Mouse (Mus musculus) heart, postnatal 0 days (tissue): ENCODE results near the gene Ube2q1. TPM values are rescaled to one million over a fixed set of nuclear protein-coding genes. Genes with fewer than 3 reads are reported as not detected.

ENCODE experiments used
- ATAC-seq: fragments of 200-750 bp; cut with Nextera tagmentation; 2 replicates; pipeline ENCODE4 v1.8.0; 2017; ENCODE audit warnings: low read depth, moderate number of reproducible peaks, moderate library complexity; ENCODE audit not compliant: insufficient read depth
- DNase-seq: peaks from one replicate; pipeline ENCODE4 v3.0.0-alpha.2; 2016; ENCODE audit warnings: low spot score
- H3K27ac ChIP-seq: fragments of 300-500 bp; sonication (generic); 2 replicates; pipeline ENCODE4 v1.5.1; 2014; ENCODE audit warnings: low read depth, mild to moderate bottlenecking
- H3K27me3 ChIP-seq: fragments of 300-500 bp; sonication (generic); 2 replicates; pipeline ENCODE4 v1.6.1; 2014; ENCODE audit warnings: low read length, mixed read lengths; ENCODE audit not compliant: control insufficient read depth, insufficient read depth
- H3K36me3 ChIP-seq: fragments of 300-500 bp; sonication (generic); replicated peaks from 2 replicates; pipeline ENCODE4 v1.6.1; 2014; ENCODE audit warnings: low read length, mixed read lengths; ENCODE audit not compliant: control insufficient read depth, insufficient read depth
- H3K4me1 ChIP-seq: fragments of 300-500 bp; sonication (generic); 2 replicates; pipeline ENCODE4 v1.6.1; 2014; ENCODE audit warnings: antibody characterized with exemption; ENCODE audit not compliant: control insufficient read depth, insufficient read depth
- H3K4me2 ChIP-seq: fragments of 300-500 bp; sonication (generic); 2 replicates; pipeline ENCODE4 v1.6.1; 2014; ENCODE audit warnings: low read depth, mild to moderate bottlenecking, low read length, moderate library complexity
- H3K4me3 ChIP-seq: fragments of 300-500 bp; sonication (generic); 2 replicates; pipeline ENCODE4 v1.5.1; 2014; ENCODE audit warnings: low read depth, low read length
- H3K9ac ChIP-seq: fragments of 300-500 bp; sonication (generic); replicated peaks from 2 replicates; pipeline ENCODE4 v1.6.1; 2014; ENCODE audit warnings: low read depth, low read length, mixed read lengths
- H3K9me3 ChIP-seq: fragments of 300-500 bp; sonication (generic); replicated peaks from 2 replicates; pipeline ENCODE4 v1.6.1; 2016; ENCODE audit warnings: low read length; ENCODE audit not compliant: control insufficient read depth
- CTCF ChIP-seq: IDR thresholded peaks from 2 replicates; pipeline ENCODE4 v1.5.1; 2016; ENCODE audit warnings: antibody characterized with exemption, control low read depth, low read depth
- EP300 ChIP-seq: IDR thresholded peaks from 2 replicates; pipeline ENCODE4 v1.6.1; 2016; ENCODE audit warnings: antibody characterized with exemption, low read depth
- WGBS: fragments of 180-500 bp; shearing (Covaris S2); extraction: QIAGEN DNeasy Blood & Tissue Kit; methylation state at CpG from one replicate; pipeline ENCODE4 v1.1.7; 2014; 5-methylcytosine and 5-hydroxymethylcytosine counted together
- polyA plus RNA-seq: library from polyadenylated mRNA; unstranded; fragments of >200 nt; fragmentation: Nextera tagmentation; extraction: Ambion mirVana; gene quantifications from 2 replicates; pipeline ENCODE4 v1.2.1, GENCODE M21; 2015
- total RNA-seq: library from RNA; depleted of rRNA; stranded (reverse); fragments of >200 nt; gene quantifications from 2 replicates; pipeline ENCODE4 v1.2.3, GENCODE M21; 2014; ENCODE audit warnings: low replicate concordance

The Ube2q1 gene
- total and polyA plus RNA-seq, 2 experiments from 2014 or later: 5.5 to 80.1 TPM

DNA sequence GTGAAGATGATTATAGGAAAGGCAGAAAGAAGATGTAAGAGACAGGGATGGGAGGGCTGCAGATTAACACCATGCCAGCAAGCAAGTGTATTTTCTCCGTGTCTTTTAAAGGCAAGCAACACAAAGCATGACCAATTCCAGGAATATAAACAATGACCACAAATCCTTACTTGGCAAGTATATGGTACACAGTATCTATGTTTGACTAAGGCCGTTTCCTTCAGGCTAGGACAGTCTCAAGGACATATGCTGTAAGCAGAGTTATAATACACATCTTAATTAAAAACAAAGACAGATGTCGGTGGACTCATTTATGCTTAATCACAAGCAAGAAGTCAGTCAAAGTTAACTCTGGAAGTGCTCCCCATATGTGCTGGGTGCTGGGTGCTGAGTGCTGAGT, 45.2 kb downstream of the Ube2q1 start:
- 61% methylated on average over 3 of the region's 3 CpGs for WGBS
- H3K27me3 ChIP-seq: no peaks in the 10 kb centered on the region
- no peaks in the 10 kb centered on the region for H3K9me3 ChIP-seq
- ATAC-seq: no peak
- no peaks in the 10 kb centered on the region for H3K4me1 ChIP-seq
- TF ChIP-seq CTCF (no peak), EP300 (no peak)
- no peak overlapping the region for H3K27ac ChIP-seq
- no peak overlapping the region for H3K9ac ChIP-seq
- no peak overlapping the region for H3K4me2 ChIP-seq
- no peak overlapping the region for H3K4me3 ChIP-seq
- H3K36me3 ChIP-seq: no peaks in the 10 kb centered on the region
- no peak for DNase-seq

DNA sequence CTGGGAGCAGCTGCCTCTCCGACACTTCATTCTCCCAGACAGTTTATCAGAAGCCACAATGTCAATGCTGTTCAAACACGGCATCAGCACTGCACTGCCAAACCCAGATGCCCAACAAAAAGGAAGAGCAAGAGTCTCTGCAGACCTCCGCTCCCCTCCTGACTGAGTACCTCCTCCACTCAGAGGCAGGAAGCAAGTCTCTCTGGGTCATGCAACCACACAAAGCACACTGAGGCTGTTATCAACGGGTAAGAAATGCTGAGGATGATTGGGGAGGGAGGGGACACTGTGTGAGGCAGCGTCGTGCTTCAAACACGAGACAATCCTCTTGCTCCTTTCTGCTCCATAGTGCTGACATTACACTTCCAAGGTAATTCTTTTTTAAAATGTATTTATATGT, 46.5 kb downstream of the Ube2q1 start:
- no peak for TF ChIP-seq CTCF
- TF ChIP-seq EP300: no peak
- Histone ChIP-seq H3K9ac (no peak overlapping the region), H3K4me2 (no peak overlapping the region), H3K36me3 (no peaks in the 10 kb centered on the region), H3K4me1 (no peaks in the 10 kb centered on the region), H3K27ac (no peak overlapping the region), H3K4me3 (no peak overlapping the region), H3K27me3 (no peaks in the 10 kb centered on the region), H3K9me3 (no peaks in the 10 kb centered on the region)
- ATAC-seq (no peak), DNase-seq (no peak)
- WGBS: 35% methylated on average over 7 of the region's 7 CpGs

DNA sequence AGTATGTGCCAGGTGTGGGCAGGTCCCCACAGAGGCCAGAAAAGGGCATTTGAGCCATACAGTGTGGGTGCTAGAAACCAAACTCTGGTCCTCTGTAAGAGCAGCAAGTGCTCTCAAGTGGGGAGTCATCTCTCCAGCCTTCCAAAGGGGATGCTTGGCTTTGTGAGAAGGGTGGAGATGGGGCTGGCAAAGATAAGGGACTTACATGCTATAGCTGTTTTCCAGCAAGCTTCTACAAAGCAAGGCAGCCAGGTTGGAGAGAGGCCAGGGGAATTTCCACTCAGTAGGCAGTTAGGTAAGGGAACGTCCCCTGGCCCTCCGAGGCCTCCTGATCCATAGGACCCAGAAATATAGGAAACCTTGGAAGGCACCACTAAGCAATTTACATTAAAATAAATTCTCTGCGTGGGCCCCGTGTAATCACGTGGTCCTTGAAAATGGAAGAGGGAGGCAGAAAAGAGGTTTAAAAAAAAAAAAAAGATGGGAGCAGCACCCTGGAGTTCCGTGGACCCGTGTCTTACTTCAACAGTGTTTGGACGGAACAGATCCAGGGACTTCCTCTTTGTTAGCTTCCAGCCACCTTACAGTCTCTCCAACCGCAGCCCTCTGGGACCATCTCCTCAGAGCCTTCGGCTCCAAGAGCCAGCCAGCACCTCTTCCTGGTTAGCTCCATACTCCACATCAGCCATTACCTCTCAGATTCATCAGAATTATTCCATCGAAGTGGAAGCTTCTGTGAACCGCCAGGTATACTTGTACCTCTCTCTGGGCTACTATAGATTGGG, 47.1 kb downstream of the Ube2q1 start:
- H3K4me1 ChIP-seq: no peaks in the 10 kb centered on the region
- TF ChIP-seq EP300 (no peak), CTCF (no peak)
- no peak overlapping the region for H3K27ac ChIP-seq
- H3K9ac ChIP-seq: no peak overlapping the region
- no peaks in the 10 kb centered on the region for H3K9me3 ChIP-seq
- no peaks in the 10 kb centered on the region for H3K27me3 ChIP-seq
- no peaks in the 10 kb centered on the region for H3K36me3 ChIP-seq
- no peak overlapping the region for H3K4me2 ChIP-seq
- WGBS: 74% methylated on average over 12 of the region's 12 CpGs
- DNase-seq (no peak), ATAC-seq (no peak)
- no peak overlapping the region for H3K4me3 ChIP-seq

DNA sequence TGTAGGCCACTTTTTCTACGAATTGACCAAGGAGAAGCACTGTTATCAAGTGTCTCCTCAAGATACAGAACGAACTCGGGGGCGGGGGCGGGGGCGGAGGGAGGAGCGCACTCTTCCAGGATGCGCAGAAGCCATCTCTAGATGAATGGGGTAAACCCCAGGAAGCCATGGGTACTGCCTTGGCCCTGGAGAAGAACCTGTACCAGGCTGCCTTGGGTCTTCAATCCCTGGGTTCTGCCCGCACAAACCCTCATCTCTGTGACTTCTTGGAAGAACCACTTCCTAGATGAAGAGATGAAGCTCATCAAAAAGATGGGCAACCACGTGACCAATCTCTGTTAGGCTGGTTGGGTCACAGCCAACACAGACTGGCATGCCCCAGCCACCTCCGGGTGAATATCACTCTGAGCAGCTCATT, 47.7 kb downstream of the Ube2q1 start:
- no peak for DNase-seq
- ATAC-seq: no peak
- Histone ChIP-seq H3K27me3 (no peaks in the 10 kb centered on the region), H3K9ac (no peak overlapping the region), H3K9me3 (no peaks in the 10 kb centered on the region), H3K4me1 (no peaks in the 10 kb centered on the region), H3K36me3 (no peaks in the 10 kb centered on the region), H3K4me3 (no peak overlapping the region), H3K4me2 (no peak overlapping the region), H3K27ac (no peak overlapping the region)
- WGBS: 75% methylated on average over 11 of the region's 11 CpGs
- no peak for TF ChIP-seq EP300
- TF ChIP-seq CTCF: no peak

DNA sequence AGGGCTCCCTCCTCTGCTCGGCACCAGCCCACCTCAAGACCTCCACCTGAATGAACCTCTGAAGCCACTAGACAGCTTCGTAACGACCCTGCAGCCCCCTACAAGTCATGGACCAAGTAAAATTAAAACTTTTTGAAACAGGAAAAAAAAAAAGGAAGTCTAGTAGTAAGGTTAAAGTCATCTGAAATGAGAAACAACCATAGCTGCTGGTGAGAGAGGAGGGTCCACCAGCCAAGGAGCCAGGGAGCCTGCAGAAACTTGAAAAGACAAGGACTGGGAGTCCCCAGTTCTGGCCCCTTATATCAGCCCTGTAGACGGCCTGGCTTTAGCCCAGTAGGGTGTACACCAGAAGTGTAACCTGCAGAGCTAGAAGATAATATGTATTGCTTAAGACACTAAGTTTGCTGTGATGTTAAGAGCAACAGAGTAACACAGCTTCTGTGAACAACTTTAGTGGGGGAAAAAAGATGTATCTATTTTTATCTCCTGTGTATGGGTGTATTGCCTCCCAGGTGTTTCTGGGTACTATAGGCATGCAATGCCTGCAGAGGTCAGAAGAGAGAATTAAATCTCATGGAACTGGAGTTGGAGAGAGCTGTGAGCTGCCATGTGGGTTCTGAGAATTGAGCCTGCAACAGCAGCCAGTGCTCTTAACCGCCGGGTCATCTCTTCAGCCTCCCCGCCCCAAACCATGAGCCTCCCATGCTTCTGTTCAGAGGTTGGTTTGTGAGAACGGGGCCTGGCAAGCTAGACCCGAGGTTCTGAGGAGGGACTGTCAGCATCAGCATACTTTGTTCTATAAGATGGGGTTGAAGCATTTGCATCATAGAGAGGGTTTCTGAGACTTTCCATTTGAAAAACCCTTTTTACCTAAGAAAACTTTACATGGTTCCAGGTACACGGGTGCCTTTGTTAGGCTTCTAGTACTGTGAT, 48.4 kb downstream of the Ube2q1 start:
- Histone ChIP-seq H3K4me3 (no peak overlapping the region), H3K9me3 (no peaks in the 10 kb centered on the region), H3K27ac (no peak overlapping the region), H3K4me1 (no peaks in the 10 kb centered on the region), H3K4me2 (no peak overlapping the region), H3K27me3 (no peaks in the 10 kb centered on the region), H3K9ac (no peak overlapping the region), H3K36me3 (no peaks in the 10 kb centered on the region)
- TF ChIP-seq EP300: no peak
- no peak for TF ChIP-seq CTCF
- no peak for ATAC-seq
- 65% methylated on average over 10 of the region's 10 CpGs for WGBS
- DNase-seq: no peak
